Mouse (Mus musculus): Measurements from ENCODE around the gene Gmds.

DNA sequence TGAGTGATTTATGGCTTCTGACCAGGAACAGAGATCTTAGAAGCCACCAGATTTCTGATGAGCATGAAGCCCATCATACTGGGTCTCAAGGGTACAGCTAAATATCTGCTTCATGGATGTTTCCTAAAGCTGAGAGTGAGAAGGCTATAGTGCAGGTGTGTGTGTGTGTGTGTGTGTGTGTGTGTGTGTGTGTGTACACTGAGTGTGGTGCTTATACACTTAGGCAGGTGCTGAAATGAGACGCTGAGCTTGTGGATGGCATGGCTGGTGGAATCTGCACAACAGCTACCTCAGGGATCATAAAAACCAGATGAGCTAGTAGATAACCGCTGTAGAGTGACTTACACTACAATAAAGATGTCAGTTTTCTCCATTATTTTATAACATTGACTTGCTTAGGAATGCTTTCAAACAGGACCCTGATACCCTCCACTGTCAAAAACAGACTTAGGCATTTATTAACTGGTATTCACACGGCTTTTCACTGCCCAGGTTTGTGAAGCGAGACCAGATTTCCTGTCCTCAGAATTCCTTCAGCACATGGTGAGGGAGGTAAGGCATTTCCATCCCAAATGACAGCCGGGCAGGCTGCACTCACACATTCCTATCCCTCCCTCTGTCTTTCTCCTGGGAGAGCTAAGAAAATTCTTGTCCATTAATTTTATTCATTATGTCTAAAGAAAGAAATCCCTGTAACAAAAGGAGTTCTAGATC, 489.1 kb downstream of the Gmds start:
- no peak for TF ChIP-seq CTCF (IDR thresholded peaks at IDR 0.05; ENCODE audit: extremely low read depth, insufficient read length, insufficient replicate concordance, low read depth, low read length)
- TF ChIP-seq POLR2A (IDR thresholded peaks at IDR 0.05; ENCODE audit: low read depth, low read length) = no peak
